Mouse (Mus musculus) frontal cortex, postnatal 10 days (tissue): ENCODE measurements at regions not wholly inside any gene's neighbourhood (a gene's known extent, or its start where the extent isn't known, plus 50 kb on each side); places are given as distances from the start of the nearest gene placed in this dataset.

ENCODE experiments used
- DNase-seq, 2 experiments: peaks; one replicate each; pipeline ENCODE4 v3.0.0; 2022; ENCODE audit warnings: low spot score in 2 of 2, mixed read lengths in 1 of 2

- no peak for DNase-seq
These were observed 76.4 kb downstream of the Zfp169 start for GRCm38 (mm10) chr13:48436659-48437345.
